Mouse (Mus musculus) adrenal gland, postnatal 4 days (tissue): Measurements from ENCODE around the gene Olfr156. TPM values are rescaled to one million over a fixed set of nuclear protein-coding genes. Genes with fewer than 3 reads are reported as not detected.
"Not testable (repeated sequence)": the region's sequence is repeated elsewhere in the genome, so short reads cannot be mapped to it uniquely, and the experiment has no call there.

Source experiments
- DNase-seq, 2 experiments: peaks; one replicate each; pipeline ENCODE4 v3.0.0; 2021 to 2022; ENCODE audit warnings: low spot score in 2 of 2, mixed read lengths in 2 of 2
- long read RNA-seq, 2 experiments: library from polyadenylated mRNA; stranded (forward); transcript quantifications; one replicate each; pipeline ENCODE4 v2.0.0; 2021
- total RNA-seq, 2 experiments: library from RNA; stranded (reverse); gene quantifications; 2 replicates each; pipeline ENCODE4 v1.2.3; 2021

Olfr156 gene
- total RNA-seq, result not detected
- long read RNA-seq, experiment 1, result 0 reads
- long read RNA-seq, experiment 2, result 0 reads

GRCm38 (mm10) chr4:43823845-43824337 is at the start of gene Olfr156:
Olfr156 (minus strand) TSS chr4:43823895.
- no peak for DNase-seq

GRCm38 (mm10) chr4:43869821-43870220 is 46.1 kb upstream of the Olfr156 start:
- no peak for DNase-seq

GRCm38 (mm10) chr4:43863298-43863697 is 39.6 kb upstream of the Olfr156 start:
- DNase-seq, result no peak

GRCm38 (mm10) chr4:43860744-43861519 is 37.2 kb upstream of the Olfr156 start:
- peak in 1 of 2 experiments; percentile 31 for DNase-seq

GRCm38 (mm10) chr4:43859886-43860285 is 36.2 kb upstream of the Olfr156 start:
- no peak for DNase-seq

- DNase-seq, result no peak
These were observed 30.4 kb upstream of the Olfr156 start for GRCm38 (mm10) chr4:43854101-43854500.

GRCm38 (mm10) chr4:43851265-43851664 is 27.6 kb upstream of the Olfr156 start, which contains the start of gene Olfr155:
Olfr155 (plus strand) TSS chr4:43851565.
- no peak for DNase-seq

GRCm38 (mm10) chr4:43840101-43840500 is 16.4 kb upstream of the Olfr156 start, which contains the start of gene Olfr157:
Olfr157 (minus strand) TSS chr4:43840201.
- no peak for DNase-seq

GRCm38 (mm10) chr4:43838326-43838725 is 14.6 kb upstream of the Olfr156 start:
- no peak for DNase-seq

- no peak for DNase-seq
These were observed 11.1 kb upstream of the Olfr156 start for GRCm38 (mm10) chr4:43834749-43835148.

- no peak for DNase-seq
These were observed 10.1 kb upstream of the Olfr156 start for GRCm38 (mm10) chr4:43833752-43834151.

GRCm38 (mm10) chr4:43832031-43832430 is 8.3 kb upstream of the Olfr156 start:
- no peak for DNase-seq

- DNase-seq, result no peak
These were observed 5.1 kb upstream of the Olfr156 start for GRCm38 (mm10) chr4:43828806-43829205.

- no peak for DNase-seq
These were observed 672 bp downstream of the Olfr156 start for GRCm38 (mm10) chr4:43822896-43823550.

- no peak for DNase-seq
These were observed 24.8 kb downstream of the Olfr156 start for GRCm38 (mm10) chr4:43798936-43799335.

GRCm38 (mm10) chr4:43795844-43796243 is 27.9 kb downstream of the Olfr156 start:
- not testable (repeated sequence) for DNase-seq

- DNase-seq, result no peak
These were observed 28.4 kb downstream of the Olfr156 start for GRCm38 (mm10) chr4:43795296-43795695.

- DNase-seq, result no peak
These were observed 51.4 kb downstream of the Olfr156 start for GRCm38 (mm10) chr4:43772304-43772703.

- DNase-seq, result no peak
These were observed 52.1 kb downstream of the Olfr156 start for GRCm38 (mm10) chr4:43771626-43772025.

- no peak for DNase-seq
These were observed 52.8 kb downstream of the Olfr156 start, which contains the start of gene Olfr159 for GRCm38 (mm10) chr4:43770909-43771308. Olfr159 (minus strand) TSS chr4:43771009.
